Mouse (Mus musculus) liver, adult 2 months (tissue): ENCODE measurements around the gene Fat3.

Experiments used
- CTCF ChIP-seq: fragments of 200-500 bp; IDR thresholded peaks from 2 replicates; pipeline ENCODE4 v1.5.1; 2011; ENCODE audit warnings: low read depth, low read length, control low read depth
- POLR2A ChIP-seq: fragments of 200-500 bp; IDR thresholded peaks from 2 replicates; pipeline ENCODE4 v1.6.1; 2011; ENCODE audit warnings: low read length, control low read depth; ENCODE audit not compliant: insufficient read depth; ENCODE audit errors: extremely low read depth

- TF ChIP-seq POLR2A: no peak
- no peak for TF ChIP-seq CTCF
Observed at GRCm38 (mm10) chr9:16484765-16485164, 16.3 kb downstream of the Fat3 start.
